Mouse (Mus musculus) splenic B cell, adult 2 months (primary cell): Measurements from ENCODE around the gene S100g.

Experiments
- DNase-seq: peaks from one replicate; pipeline ENCODE4 v3.0.0-alpha.2; 2011; ENCODE audit warnings: low read depth, low spot score
- H3K27me3 ChIP-seq: 2 replicates; pipeline ENCODE4 v1.6.1; 2012; ENCODE audit warnings: mild to moderate bottlenecking, low read length, moderate library complexity, mixed read lengths; ENCODE audit not compliant: control insufficient read depth, poor library complexity, insufficient read depth, severe bottlenecking
- H3K36me3 ChIP-seq: 2 replicates; pipeline ENCODE4 v1.6.1; 2012; ENCODE audit warnings: mild to moderate bottlenecking, low read length, moderate library complexity, mixed read lengths; ENCODE audit not compliant: control insufficient read depth, poor library complexity, insufficient read depth, severe bottlenecking

The S100g gene

DNA sequence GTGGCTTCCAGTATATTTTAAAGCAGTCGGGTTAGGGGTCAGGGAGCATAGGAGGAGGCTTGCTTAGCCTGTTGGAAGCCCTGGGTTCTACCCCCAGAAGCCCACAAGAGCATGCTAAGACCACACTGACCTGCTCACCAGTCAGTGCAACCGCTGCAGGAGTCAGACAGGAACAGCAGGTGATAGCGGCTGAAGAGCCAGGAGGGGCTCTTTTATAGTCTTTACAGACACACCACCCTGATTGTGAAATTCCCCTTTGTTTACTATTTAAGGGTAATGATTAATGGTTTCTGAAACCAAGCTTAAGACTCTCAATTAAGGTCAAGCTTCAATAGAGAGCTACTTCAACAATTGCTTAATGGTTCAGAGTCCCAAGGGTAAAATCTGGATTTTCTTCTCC is at the start of gene S100g:
S100g (minus strand) TSS at position 217 of the 400 bp plus-strand sequence.
- no peak for DNase-seq
- H3K36me3 ChIP-seq = no peaks in the 10 kb centered on the region
- H3K27me3 ChIP-seq = no peaks in the 10 kb centered on the region

DNA sequence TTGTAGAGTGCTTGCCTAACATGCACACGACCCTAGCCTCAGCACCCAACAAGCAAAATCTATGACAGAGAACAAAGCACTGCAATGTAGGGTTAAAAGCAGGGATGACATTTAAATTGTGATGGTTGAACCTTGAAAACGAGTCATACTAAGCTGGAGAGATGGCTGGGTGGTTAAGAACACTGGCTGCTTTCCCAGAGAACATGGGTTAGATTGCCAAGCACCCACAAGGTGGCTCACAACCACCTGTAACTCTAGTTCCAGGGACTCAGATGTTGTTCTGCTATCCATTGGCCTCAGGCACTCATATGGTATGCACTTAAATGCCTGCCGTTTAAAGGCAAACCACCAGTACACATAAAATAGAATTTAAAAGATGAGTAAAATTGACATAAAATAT is 27.7 kb upstream of the S100g start:
- H3K36me3 ChIP-seq = peaks cover 3% of the 10 kb centered on the region; the same call in 1 of the 2 replicates
- no peaks in the 10 kb centered on the region for H3K27me3 ChIP-seq
- DNase-seq = no peak

DNA sequence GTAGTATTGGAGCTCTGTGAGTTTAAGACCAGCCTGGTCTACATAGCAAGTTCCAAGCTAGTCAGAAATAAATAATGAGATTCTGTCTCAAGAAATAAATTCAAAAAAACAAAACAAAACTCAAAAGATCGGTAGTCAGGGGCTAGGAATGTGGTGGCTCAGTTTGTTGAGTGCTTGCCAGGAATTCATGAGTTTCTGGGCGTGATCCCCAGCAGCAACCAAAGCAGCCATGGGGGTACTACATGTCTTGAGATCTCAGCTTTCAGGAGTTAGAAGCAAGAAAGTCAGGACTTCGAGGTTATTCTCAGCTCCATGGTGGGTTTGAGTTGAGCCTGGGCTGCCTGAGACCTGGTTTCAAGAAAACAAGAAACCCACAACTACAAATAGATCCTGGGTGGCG is 27.0 kb upstream of the S100g start:
- DNase-seq = no peak
- Histone ChIP-seq H3K27me3 (no peaks in the 10 kb centered on the region), H3K36me3 (peaks cover 2% of the 10 kb centered on the region; the same call in 1 of the 2 replicates)

DNA sequence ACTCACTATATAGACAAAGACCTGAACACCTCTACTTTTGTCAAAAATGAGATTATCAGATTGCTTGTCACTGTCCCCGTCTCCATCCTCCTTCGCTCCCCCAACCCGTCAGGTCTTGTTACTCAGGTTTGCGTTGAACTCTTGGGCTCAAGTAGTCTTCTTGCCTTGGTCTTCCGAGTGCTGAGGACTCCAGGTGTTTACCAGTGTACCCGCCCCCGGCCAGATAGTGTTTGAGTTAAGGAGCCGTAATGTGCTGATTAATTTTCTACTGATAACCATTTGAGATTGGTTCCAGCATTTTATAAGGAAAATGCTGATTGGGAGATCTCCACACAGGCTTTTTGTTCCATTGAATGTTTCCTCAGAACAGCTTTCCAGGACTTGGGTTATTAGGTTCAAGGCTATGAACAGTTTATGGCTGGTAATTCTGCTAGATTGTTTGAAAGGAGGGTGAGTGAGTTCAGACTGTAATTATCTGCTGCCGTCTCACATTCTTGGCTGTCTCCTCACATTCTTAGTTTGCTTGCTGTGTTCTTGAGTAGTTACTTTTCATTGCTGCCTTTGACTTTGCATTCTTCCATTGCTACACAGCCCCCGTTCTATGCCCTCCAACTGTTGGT is 22.6 kb upstream of the S100g start:
- no peak for DNase-seq
- Histone ChIP-seq H3K36me3 (peaks cover 2% of the 10 kb centered on the region; the same call in 1 of the 2 replicates), H3K27me3 (no peaks in the 10 kb centered on the region)

DNA sequence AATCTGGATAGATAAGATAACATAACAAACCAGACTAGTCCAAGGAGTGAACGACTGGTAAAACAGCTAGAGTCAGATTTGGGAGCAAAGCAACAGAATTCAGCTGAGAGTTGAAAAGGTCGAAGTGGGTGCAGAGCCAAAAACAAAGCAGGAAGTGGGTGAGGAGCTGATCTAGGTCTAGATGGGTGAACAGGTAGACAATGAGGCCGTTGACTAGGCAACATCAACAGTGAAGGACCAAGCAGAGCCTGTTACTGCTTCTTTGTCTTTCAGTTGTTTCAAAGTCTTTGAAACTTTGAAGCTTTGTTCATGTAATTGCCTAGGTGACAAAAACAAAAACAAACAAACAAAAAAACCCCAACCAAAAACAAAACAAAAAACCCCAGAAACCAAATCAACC is 11.8 kb upstream of the S100g start:
- DNase-seq = no peak
- no peaks in the 10 kb centered on the region for H3K27me3 ChIP-seq
- H3K36me3 ChIP-seq = no peaks in the 10 kb centered on the region

DNA sequence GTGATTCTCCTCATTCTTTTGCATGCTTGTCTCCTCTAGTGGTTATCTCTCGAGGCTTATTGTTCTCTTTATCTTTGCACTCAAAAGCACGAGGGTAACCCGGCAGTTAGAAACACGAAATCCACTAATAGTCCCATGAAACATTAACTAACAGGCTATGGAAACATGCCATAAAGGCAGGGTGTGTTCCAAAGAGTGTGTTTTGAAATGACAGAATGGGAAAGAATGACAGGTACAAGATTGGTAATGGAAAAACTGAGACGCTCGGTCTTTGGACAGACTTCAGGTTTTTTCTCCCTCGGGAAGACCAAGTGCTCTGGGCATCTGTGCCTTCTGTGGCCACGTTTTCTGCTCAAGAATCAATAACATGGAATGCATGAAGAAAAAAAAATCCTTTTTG is 3.1 kb upstream of the S100g start:
- H3K36me3 ChIP-seq = no peaks in the 10 kb centered on the region
- no peak for DNase-seq
- H3K27me3 ChIP-seq = no peaks in the 10 kb centered on the region

DNA sequence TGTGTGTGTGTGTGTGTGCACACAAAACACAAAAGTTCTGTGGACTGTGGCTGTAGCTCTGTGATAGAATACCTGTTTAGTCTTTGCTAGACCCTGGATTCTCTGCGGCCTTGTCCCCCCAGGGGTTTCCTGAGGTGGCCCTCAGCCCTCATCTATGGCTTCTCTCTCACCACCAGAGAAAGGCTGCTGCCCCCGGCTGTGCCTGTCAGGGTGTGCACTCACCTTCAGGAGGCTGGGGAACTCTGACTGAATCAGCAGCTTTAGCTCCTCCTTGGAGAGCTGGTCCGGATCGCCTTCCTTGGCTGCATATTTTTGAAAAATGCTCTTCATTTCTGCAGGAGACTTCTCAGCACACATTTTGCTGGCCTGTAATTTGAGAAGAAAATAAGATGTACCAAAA is 559 bp downstream of the S100g start:
- Histone ChIP-seq H3K36me3 (no peaks in the 10 kb centered on the region), H3K27me3 (no peaks in the 10 kb centered on the region)
- no peak for DNase-seq

DNA sequence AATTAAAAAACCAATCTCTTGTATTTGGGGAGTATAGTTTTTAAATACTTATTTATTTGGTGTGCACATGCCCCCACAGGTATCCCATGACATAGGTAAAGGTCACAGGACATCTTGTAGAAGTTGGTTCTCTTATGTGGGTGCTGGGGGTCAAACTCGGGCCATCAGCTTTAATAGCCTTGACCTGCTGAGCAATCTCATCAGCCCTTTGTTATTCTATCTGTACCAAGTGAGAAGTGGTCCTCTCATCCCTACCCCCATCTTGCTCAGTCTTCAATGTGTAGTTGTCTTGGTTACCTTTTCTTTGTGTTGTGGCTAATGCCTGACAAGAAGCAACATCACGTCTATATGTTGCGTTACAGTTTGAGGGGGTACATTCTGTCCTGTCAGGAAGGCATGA is 6.5 kb downstream of the S100g start:
- Histone ChIP-seq H3K27me3 (no peaks in the 10 kb centered on the region), H3K36me3 (no peaks in the 10 kb centered on the region)
- DNase-seq = no peak

DNA sequence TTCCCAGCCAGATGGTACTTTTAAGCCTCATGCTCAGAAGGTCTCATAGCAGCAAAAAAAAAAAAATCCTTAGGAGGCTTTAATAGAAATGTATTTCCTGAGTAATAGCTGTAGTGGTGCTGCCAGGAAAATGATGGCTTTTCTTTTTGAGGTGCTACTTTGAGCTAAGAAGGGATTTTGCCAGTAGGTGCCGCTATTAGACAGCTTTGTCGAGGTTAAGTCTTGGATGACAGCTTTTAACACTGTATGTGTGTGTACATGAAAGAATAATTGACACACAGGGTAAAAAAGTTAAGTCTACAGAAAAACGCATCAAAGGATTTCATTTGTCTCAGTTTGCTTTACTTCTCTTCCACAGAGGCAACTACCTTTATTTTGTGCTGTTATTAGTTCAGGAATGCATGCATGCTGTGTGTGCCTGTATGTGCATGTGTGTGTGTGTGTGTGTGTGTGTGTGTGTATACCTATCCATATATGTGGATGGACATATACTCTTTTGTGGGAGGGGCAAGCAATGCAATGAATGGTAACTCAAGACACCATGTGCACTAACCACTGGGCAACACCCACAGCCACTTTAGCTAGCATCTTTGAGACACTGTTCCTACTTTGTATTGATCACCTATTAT is 14.5 kb downstream of the S100g start:
- DNase-seq = peak; percentile 45
- H3K27me3 ChIP-seq = no peaks in the 10 kb centered on the region
- H3K36me3 ChIP-seq = no peaks in the 10 kb centered on the region

DNA sequence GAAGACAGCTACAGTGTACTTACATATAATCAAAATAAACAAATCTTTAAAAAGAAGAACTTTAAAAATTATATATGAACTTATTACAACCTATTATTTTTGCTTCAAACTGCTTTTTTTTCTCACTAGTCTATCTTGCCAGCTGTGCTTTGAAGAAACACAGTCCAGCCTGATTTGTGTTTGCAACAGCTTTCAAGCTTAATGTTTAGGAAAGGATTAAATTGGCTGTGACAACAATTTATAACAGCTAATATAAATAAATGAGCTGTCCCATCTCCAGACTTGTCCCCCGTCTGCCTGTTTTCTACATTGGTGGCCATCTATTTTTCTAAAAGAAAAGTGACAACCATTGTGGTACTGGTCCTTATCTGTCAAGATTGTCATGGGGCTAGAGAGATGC is 22.4 kb downstream of the S100g start:
- H3K36me3 ChIP-seq = 0 out of 2 replicates have a peak, but pooled peaks cover 8% of the 10 kb centered on the region
- H3K27me3 ChIP-seq = no peaks in the 10 kb centered on the region
- no peak for DNase-seq

DNA sequence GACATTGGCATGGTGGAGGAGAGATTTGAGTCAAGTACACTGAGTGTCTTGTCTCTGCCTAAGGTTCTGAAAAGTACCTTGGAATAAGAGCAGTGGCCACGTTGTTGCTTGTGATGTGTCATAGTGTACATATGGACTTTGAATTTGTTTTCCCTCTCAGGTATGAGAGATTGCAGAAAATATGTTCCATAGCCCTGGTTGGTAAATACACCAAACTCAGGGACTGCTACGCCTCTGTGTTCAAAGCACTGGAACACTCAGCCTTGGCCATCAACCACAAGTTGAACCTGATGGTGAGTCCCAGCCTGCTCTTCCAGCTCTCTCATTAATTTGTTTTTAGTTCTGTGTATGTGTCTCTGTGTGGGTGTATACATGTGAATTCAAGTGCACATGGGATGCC is 32.9 kb downstream of the S100g start:
- Histone ChIP-seq H3K36me3 (peaks cover 8% of the 10 kb centered on the region), H3K27me3 (no peaks in the 10 kb centered on the region)
- no peak for DNase-seq

DNA sequence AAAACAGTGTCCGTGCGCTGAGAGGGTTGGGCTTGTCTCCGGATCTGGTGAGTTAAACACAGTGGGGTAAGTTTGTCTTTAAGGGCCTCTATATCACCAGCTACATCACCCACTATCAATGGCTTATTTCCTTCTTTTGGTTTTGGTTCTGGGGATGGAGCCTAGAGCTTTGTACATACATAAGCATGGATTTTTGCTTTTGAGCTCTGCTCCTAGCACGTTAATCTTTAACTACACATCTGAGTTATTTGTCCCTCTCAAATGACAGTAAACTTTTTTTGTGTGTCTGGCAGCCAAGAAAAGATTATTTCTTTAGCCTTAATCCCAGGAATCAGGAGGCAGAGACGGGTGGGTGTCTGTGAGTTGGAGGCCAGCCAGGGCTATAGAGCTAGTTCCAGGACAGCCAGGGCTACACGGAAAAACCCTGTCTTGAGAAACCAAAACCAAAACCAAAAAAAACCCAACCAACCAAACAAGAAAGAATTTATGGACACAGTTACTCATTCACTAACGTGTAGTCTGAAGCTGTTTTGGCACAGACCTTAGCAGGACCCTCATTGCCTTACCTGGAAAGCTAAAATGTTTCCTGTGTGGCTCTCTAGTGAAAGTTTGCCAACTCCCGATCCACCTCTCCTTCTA is 42.8 kb downstream of the S100g start:
- no peak for DNase-seq
- H3K36me3 ChIP-seq = peaks cover 5% of the 10 kb centered on the region; the same call in 1 of the 2 replicates
- no peaks in the 10 kb centered on the region for H3K27me3 ChIP-seq

DNA sequence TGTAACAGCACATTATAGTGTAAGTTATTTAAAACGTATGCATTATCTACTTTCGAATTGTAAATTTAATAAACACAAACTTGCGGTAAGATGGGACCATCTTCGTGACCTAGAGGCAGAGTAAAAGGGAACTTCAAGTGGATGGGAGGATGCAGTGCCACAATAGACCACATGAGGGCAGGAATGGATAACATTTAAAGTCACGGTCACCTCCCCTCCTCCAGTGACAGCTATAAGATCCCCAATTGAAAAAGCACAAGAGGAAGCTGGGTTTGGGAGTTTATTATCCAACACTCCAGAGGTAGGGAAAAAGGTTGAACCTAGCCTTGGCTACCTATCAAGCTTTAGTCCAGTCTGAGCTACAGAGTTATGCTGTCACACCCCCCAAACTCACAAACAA is 48.7 kb downstream of the S100g start:
- Histone ChIP-seq H3K27me3 (no peaks in the 10 kb centered on the region), H3K36me3 (peaks cover 7% of the 10 kb centered on the region)
- DNase-seq = peak; percentile 72

DNA sequence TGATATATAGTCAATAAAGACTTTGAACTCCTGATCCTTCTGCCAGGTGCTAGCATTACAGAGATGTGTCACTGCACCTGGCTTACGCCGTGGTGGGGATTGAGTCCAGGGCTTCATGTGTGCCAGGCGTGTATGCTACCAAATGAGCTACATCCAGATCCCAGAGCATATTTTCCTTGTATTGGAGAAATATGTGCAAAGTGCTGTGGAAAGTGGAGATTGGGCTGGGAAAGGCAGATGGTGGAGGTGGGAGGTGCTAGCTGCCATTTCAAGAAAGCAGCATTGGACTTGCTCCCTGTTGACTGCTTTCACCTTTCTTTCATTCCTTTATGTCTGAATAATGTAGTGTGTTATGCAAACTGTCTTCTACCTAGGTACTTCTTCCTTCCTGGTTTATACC is 50.7 kb downstream of the S100g start:
- DNase-seq = no peak
- no peaks in the 10 kb centered on the region for H3K27me3 ChIP-seq
- H3K36me3 ChIP-seq = peaks cover 7% of the 10 kb centered on the region
